Mouse (Mus musculus): ENCODE results near the gene Ppt1.

Ppt1 gene

DNA sequence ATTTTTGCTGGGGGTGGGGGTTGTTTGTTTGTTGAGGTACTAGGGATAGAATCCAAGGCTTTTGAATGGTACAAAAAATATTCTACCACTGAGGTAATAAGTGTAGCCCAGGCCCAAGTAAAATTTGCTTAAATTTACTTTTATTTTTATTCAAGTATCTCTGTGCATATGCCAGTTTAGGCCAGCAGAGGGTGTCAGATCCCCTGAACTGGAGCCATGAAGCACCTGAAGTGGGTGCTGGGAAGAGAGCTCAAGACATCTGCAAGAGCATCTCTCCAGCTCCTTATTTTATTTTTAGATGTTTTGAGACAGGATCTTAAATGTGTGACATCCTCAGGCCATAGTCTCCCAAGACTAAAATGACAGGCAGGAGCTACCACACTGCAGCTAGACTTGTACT, 34.0 kb downstream of the Ppt1 start:
- DNase-seq (ENCODE audit: low spot score): peak; percentile 27

DNA sequence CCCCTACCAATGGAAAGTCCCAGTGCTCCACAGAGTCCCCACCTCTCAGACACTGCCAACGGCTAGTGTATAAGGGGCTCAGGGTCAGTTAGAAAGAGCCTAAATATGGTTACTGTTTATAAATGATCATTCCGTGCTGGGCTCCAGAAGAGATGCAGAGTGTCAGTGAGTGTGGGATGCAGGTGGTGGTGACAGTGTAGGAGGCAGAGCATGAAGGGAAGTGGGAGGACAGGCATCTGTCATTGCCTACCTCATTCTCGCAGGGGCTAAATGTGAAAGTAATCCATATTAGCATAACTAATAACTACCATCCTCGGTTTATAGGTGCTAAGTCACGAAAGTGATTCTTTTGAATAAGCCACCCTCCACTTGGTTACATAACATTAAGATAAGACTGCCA, 34.7 kb downstream of the Ppt1 start:
- no peak for DNase-seq (ENCODE audit: low spot score)

DNA sequence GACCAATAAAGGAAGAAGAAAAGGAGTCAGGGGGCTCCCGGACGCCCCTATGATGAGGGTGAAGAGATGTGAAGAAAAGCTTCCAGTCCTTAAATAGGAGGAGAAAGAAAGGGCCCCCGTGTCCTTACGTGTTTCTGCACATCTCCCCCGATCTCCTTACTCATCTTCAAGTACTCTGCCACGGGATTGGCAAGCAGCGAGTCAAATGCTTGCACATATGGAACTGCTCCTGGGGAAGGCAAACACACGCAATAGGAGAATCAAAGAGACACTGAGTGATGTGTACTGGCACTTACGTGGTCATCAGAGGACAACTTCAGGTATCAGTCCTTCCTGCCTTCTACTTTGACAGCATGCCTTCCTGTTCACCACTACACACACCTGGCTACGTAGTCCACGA, 35.2 kb downstream of the Ppt1 start:
- DNase-seq (ENCODE audit: low spot score): no peak

- no peak for DNase-seq (ENCODE audit: low spot score)
These were observed 35.9 kb downstream of the Ppt1 start for GRCm38 (mm10) chr4:122871989-122872388.

- DNase-seq (ENCODE audit: low spot score): no peak
These were observed 37.0 kb downstream of the Ppt1 start for GRCm38 (mm10) chr4:122873003-122873402.

DNA sequence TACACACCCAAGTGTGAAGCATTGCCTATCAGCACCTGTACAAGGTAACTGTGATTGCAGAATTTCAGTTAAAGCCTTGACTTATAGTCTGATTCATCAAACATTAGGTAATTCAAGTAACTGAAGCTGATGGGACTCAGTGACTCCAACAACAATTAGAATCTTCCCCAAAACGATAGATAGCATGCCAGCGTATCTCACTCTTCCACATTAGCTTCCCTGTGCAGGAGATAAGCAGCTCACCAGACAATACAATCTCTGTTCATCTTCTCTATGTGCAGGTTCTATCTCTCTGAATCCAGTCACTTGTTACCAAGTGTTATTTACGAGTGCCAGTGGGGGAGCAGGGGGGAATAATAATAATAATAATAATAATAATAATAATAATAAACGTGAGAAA, 37.5 kb downstream of the Ppt1 start:
- DNase-seq (ENCODE audit: low spot score): no peak

- peak; percentile 76 for DNase-seq (ENCODE audit: low spot score)
These were observed 42.5 kb downstream of the Ppt1 start for GRCm38 (mm10) chr4:122878333-122879070.

GRCm38 (mm10) chr4:122882544-122882943, 46.5 kb downstream of the Ppt1 start:
- peak; percentile 33 for DNase-seq (ENCODE audit: low spot score)

- DNase-seq (ENCODE audit: low spot score): no peak
These were observed 47.3 kb downstream of the Ppt1 start for GRCm38 (mm10) chr4:122883294-122883693.

- DNase-seq (ENCODE audit: low spot score): no peak
These were observed 48.0 kb downstream of the Ppt1 start for GRCm38 (mm10) chr4:122884051-122884450.

DNA sequence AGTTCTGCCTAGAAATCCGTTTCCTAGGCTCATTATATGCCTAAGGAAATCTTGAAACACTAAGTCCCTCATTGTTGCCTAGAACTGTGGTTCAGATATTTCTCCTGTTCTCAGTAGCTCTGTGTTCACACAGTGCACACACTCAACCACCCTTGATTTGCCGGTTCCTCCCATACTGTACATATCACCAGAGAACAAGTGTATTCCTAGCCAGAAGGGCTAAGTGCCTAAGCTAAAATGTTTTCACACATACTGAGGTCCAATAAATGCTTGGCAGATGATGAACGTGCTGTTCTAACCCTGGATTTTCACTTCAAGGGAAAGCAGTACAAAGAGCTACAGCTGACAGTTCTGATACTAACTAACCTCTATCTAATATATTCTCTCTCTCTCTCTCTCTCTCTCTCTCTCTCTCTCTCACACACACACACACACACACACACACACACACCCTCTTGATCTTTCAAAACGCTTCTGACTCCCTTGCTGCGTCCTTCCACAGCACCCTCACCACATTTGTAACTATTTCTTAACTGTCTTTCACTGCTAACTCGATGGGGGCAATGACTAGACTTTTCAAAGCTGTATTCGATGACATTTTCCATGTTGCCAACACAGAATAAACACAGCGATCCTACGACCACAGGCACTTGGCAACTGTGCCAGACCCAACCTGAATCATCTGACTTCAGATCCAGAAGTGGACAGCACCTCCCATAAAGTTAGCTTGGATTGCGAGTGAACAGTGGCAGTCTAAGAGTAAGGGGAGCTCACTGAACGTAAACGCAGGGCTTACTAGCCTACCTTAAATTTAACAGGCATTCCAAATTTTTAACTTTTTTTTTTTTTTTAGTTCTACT, 48.7 kb downstream of the Ppt1 start:
- DNase-seq (ENCODE audit: low spot score): peak; percentile 59

DNA sequence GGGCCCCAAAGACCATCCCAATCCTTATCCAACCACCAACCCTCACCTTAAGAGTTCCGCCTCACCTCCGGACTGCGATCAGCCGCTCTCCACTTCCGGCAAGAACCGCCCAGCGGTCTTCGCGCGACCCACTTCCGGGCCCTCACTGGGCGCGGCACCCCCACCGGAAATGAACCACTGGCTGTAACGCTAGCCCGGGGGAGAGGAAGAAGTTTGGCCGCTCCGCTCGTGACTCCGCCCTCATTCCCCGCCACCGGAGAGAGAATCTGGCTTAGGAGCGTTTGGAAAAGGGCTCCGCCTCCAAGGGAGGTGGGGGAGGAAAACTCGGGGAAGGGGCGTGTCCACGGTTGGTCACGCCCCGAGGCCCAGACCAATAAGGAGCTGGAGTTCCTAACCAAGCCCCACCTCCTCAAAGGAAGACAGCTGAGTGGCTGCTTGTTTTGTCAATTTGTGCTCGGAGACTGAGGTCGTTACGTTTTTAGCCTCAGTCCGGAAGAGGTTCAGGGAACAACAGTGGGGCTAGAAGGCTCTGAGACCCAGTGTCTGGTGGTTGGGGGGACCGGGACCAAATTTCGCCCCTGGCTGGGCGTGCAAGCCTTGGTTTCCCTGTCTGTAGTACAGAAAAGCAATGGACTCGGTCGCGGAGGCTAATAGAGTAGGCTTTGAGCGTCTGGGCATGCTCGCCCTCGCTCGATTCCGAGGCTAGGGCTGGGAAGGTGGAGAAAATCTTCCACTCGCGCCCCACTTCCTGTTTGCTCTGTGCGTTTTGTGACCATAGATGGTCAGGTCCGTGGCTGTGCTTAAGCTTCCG, 49.9 kb downstream of the Ppt1 start, which contains the start of gene Cap1:
TSS of gene Cap1 (minus strand) at position 289 of the 811 bp plus-strand sequence.
- DNase-seq (ENCODE audit: low spot score): peak; percentile 99

- DNase-seq (ENCODE audit: low spot score): no peak
These were observed 50.7 kb downstream of the Ppt1 start for GRCm38 (mm10) chr4:122886579-122887254.

DNA sequence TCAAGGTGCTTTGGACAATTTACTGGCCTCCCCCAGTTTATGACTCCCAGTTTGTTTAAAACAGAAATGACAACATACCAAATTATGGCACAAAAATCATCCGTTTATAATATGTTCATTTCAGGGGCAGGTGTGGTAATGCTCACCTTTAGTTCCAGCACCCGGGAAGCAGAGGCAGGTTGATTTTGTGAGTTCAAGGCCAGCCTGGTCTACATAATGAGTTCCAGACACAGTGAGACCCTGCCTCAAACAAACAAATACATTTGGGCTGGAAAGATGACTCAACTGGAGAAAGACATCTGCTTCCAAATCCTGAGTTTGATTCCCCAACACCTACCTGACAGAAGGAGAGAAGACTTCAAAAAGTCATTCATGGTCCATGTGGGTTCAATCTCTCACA, 51.3 kb downstream of the Ppt1 start:
- DNase-seq (ENCODE audit: low spot score): no peak

- peak; percentile 69 for DNase-seq (ENCODE audit: low spot score)
These were observed 54.9 kb downstream of the Ppt1 start for GRCm38 (mm10) chr4:122890881-122891481.

DNA sequence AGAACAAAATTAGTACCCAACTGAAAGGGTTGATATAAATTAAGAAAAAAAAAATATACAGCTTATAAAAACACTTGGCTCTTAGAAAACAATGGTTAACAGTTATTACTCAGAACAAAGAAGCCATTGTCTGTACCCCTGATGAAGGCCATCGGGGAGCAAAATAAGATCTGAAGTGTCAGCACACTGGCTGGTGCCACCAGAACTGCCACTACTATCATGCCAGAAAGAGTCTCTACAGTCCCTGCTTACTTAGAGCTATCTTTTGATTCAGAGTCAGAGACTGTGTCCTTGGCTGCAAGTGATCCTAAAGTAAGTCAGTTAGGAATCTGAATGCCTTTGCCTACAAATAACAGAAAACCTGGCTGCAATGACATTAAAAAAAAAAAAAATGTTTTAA, 55.6 kb downstream of the Ppt1 start:
- no peak for DNase-seq (ENCODE audit: low spot score)

DNA sequence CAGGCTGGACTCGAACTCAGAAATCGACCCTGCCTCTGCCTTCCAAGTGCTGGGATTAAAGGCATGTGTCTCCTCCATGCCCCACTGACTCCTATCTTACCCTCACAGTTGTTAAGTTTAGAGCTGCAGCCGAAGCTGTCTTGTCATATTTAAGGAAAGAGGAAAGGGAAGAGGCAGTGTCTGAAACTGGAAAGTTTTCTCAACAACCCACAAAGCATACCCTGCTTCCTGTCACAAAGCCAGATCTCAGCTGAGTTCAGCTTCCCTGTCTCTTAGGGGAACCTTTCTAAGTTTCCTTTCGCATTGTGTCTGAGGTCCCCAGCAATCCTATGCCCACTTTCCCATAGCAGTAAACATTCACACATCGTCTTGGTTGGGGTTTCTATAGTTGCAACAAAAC, 56.1 kb downstream of the Ppt1 start:
- no peak for DNase-seq (ENCODE audit: low spot score)

DNA sequence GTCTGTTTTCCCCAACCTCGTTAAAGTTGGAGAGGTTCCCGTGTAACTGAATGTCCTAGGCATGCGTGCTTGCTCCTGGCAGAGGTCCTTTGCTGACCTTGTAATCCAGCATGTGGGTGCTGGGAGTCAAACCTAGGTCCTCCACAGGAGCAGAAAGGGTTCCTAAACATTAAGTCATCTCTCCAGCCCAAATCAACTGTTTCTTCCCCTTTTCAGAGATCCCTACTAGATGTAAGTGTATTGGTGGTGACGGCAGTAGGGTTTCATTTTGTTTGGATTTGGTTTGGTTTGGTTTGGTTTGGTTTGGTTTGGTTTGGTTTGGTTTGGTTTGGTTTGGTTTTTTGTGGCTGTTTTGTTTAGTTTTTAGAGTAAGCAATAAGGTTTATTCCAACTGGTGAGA, 61.7 kb downstream of the Ppt1 start:
- DNase-seq (ENCODE audit: low spot score): no peak

GRCm38 (mm10) chr4:122898313-122898712, 62.3 kb downstream of the Ppt1 start:
- peak; percentile 81 for DNase-seq (ENCODE audit: low spot score)

DNA sequence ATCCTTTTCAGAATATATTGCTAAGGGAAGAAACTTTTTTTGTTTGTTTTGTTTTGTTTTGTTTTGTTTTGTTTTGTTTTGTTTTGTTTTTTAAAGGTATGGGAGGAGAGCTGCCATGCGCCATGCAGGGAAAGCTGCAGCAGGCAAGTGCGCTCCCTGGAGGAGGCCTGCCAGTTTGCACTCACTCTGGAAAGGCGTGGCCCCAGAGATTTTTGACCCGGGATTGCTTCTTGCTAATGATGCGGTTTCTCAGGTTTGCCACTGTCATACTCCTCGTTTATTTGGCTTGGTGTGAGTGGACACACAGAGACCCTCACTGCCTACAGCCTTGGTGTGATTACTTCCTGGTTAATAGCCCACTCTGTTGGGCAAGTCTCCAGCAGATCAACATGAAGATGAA, 66.1 kb downstream of the Ppt1 start:
- no peak for DNase-seq (ENCODE audit: low spot score)

DNA sequence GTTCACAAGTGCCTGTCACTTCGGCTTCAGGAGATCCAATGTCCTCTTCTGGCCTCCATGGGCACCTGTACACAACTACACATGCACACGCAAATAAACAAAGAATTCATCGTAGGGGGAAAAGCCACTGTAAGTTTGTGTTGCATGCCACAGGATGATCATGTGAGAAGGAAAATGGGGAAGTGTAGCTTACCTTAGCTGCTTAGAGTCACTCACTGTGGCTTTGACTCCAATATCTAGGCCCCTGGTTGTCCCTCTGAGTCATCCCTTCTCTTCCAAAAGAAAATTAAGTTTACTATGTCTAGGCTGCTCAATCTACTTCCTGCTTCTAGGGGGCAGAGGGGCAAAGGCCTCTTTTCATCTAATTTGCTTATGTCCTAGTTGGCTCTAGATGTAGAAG, 67.7 kb downstream of the Ppt1 start:
- no peak for DNase-seq (ENCODE audit: low spot score)

Measured in adipocyte (in vitro differentiated cells).